Mouse (Mus musculus) forebrain, postnatal 0 days (tissue): ENCODE measurements around the gene Zdhhc8. TPM values are rescaled to one million over a fixed set of nuclear protein-coding genes. Genes with fewer than 3 reads are reported as not detected.

Experiments
- ATAC-seq: fragments of 200-750 bp; cut with Nextera tagmentation; 2 replicates; pipeline ENCODE4 v1.8.0; 2017; ENCODE audit warnings: mild to moderate bottlenecking, moderate library complexity
- DNase-seq: peaks from one replicate; pipeline ENCODE4 v3.0.0-alpha.2; 2015
- H3K27ac ChIP-seq: fragments of 300-500 bp; sonication (generic); 2 replicates; pipeline ENCODE4 v1.5.1; 2014; ENCODE audit warnings: low read depth, mild to moderate bottlenecking, antibody characterized with exemption, low read length, moderate library complexity, mixed read lengths
- H3K27me3 ChIP-seq: fragments of 300-500 bp; sonication (generic); 2 replicates; pipeline ENCODE4 v1.6.1; 2014; ENCODE audit warnings: mild to moderate bottlenecking, low read length, mixed read lengths; ENCODE audit not compliant: insufficient read depth
- H3K36me3 ChIP-seq: fragments of 300-500 bp; sonication (generic); 2 replicates; pipeline ENCODE4 v1.6.1; 2014; ENCODE audit warnings: mild to moderate bottlenecking, moderate library complexity; ENCODE audit not compliant: insufficient read depth
- H3K4me1 ChIP-seq: fragments of 300-500 bp; sonication (generic); 2 replicates; pipeline ENCODE4 v1.6.1; 2014; ENCODE audit warnings: antibody characterized with exemption; ENCODE audit not compliant: insufficient read depth
- H3K4me2 ChIP-seq: fragments of 300-500 bp; sonication (generic); 2 replicates; pipeline ENCODE4 v1.6.1; 2014; ENCODE audit warnings: low read depth, mild to moderate bottlenecking, moderate library complexity
- H3K4me3 ChIP-seq: fragments of 300-500 bp; sonication (generic); 2 replicates; pipeline ENCODE4 v1.5.1; 2014; ENCODE audit warnings: low read depth, low read length, mixed read lengths
- H3K9ac ChIP-seq: fragments of 300-500 bp; sonication (generic); 2 replicates; pipeline ENCODE4 v1.6.1; 2014; ENCODE audit warnings: mild to moderate bottlenecking
- H3K9me3 ChIP-seq: fragments of 300-500 bp; sonication (generic); 2 replicates; pipeline ENCODE4 v1.6.1; 2016; ENCODE audit warnings: low read length
- CTCF ChIP-seq: sonication (generic); IDR thresholded peaks from 2 replicates; pipeline ENCODE4 v1.5.1; 2016; ENCODE audit warnings: antibody characterized with exemption, control low read depth, low read depth
- WGBS: fragments of 180-500 bp; shearing (Covaris S2); extraction: QIAGEN DNeasy Blood & Tissue Kit; methylation state at CpG from one replicate; pipeline ENCODE4 v1.1.7; 2014; 5-methylcytosine and 5-hydroxymethylcytosine counted together
- polyA plus RNA-seq: library from polyadenylated mRNA; unstranded; fragments of >200 nt; fragmentation: Nextera tagmentation; extraction: Ambion mirVana; gene quantifications from 2 replicates; pipeline ENCODE4 v1.2.1, GENCODE M21; 2015
- total RNA-seq: library from RNA; depleted of rRNA; stranded (reverse); fragments of >200 nt; gene quantifications from 2 replicates; pipeline ENCODE4 v1.2.3, GENCODE M21; 2014

Zdhhc8 gene
- total and polyA plus RNA-seq, 2 experiments from 2014 or later = 17.9 to 35.5 TPM

GRCm38 (mm10) chr16:18221543-18221898, 13.4 kb downstream of the Zdhhc8 start:
- Histone ChIP-seq H3K36me3 (peaks cover 48% of the 10 kb centered on the region), H3K27me3 (no peaks in the 10 kb centered on the region), H3K27ac (no peak overlapping the region), H3K4me3 (no peak overlapping the region), H3K4me1 (no peaks in the 10 kb centered on the region), H3K4me2 (no peak overlapping the region), H3K9ac (no peak overlapping the region), H3K9me3 (no peaks in the 10 kb centered on the region)
- 74% methylated on average over 11 of the region's 11 CpGs for WGBS
- peak; percentile 28; the same call in 1 of the 2 replicates for TF ChIP-seq CTCF
- no peak for ATAC-seq
- DNase-seq = no peak

DNA sequence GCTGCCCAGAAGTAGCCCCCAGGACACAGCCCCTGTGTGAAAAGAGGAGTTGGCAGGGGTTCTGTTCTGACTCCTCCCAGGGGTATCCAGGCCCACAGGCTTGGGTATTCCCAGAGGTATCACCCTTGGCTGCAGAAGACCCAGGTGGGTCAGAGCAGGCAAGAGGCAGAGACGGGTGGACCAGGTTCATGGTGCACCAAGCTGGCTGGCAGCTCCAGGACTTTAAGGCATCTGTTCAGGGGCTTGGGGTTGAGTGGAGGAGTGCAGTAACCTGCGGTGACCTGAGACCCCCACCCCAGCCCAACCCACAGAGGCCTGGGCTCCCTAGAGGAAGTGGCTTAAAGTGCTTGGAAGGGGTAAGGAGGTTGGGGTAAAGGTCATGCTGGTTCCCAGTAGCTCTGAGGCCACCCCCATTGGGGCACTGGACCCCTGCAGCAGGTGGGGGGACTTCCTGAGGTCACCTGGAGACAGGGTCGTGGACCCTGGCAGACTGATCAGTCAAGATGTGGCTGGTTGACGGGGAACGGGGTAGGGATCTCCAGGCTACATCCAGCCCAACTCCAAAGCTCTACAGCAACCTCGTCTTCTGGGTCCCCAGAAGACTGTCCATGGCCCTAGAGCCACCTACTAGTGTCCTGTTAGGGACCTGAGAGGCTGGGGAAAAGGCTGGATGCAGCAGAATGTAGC, 13.9 kb downstream of the Zdhhc8 start:
- TF ChIP-seq CTCF = no peak
- 87% methylated on average over 6 of the region's 6 CpGs for WGBS
- no peak overlapping the region for H3K27ac ChIP-seq

GRCm38 (mm10) chr16:18220001-18220400, 14.9 kb downstream of the Zdhhc8 start:
- peaks cover 33% of the 10 kb centered on the region for H3K36me3 ChIP-seq
- H3K27ac ChIP-seq = no peak overlapping the region
- DNase-seq = peak; percentile 39
- no peaks in the 10 kb centered on the region for H3K27me3 ChIP-seq
- 53% methylated on average over 8 of the region's 8 CpGs for WGBS
- H3K9ac ChIP-seq = no peak overlapping the region
- no peak for TF ChIP-seq CTCF
- no peaks in the 10 kb centered on the region for H3K9me3 ChIP-seq
- no peak overlapping the region for H3K4me2 ChIP-seq
- ATAC-seq = peak; percentile 59
- H3K4me3 ChIP-seq = no peak overlapping the region
- H3K4me1 ChIP-seq = no peaks in the 10 kb centered on the region

More for the DNA sequence above, 13.9 kb downstream of the Zdhhc8 start:
- H3K36me3 ChIP-seq = peaks cover 43% of the 10 kb centered on the region
- H3K9ac ChIP-seq = no peak overlapping the region
- H3K27me3 ChIP-seq = no peaks in the 10 kb centered on the region
- no peak overlapping the region for H3K4me2 ChIP-seq
- H3K4me1 ChIP-seq = no peaks in the 10 kb centered on the region
- no peak overlapping the region for H3K4me3 ChIP-seq
- H3K9me3 ChIP-seq = no peaks in the 10 kb centered on the region
- DNase-seq (no peak), ATAC-seq (no peak)

DNA sequence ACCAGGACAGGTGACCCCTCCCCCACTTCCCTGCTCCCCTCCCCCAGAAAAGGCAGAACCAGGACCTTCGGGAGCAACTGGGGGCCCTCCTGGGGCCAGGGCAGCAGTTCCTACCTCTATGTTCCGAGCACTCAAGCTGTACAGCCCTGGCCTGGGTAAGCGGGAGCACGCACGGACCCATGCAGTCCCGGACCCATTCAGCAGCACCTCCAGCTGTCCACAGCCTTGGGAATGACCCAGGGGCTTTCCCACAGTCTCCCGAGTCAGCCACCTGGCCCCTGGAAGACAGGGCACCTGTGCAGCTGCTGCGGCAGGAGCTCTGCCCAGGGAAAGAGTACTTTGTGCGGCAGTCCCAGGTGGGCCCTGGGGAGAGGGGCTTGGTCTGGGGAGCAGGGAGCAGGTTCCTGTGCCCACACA, 16.3 kb downstream of the Zdhhc8 start:
- no peak overlapping the region for H3K4me3 ChIP-seq
- DNase-seq (no peak), ATAC-seq (no peak)
- H3K4me2 ChIP-seq = no peak overlapping the region
- no peaks in the 10 kb centered on the region for H3K27me3 ChIP-seq
- peaks cover 11% of the 10 kb centered on the region for H3K4me1 ChIP-seq
- H3K9me3 ChIP-seq = no peaks in the 10 kb centered on the region
- peaks cover 19% of the 10 kb centered on the region for H3K36me3 ChIP-seq
- H3K9ac ChIP-seq = no peak overlapping the region
- 77% methylated on average over 9 of the region's 9 CpGs for WGBS
- no peak overlapping the region for H3K27ac ChIP-seq
- no peak for TF ChIP-seq CTCF

GRCm38 (mm10) chr16:18217579-18217978, 17.4 kb downstream of the Zdhhc8 start, which contains the start of gene Ccdc188:
Gene Ccdc188 (plus strand): TSS chr16:18217879.
- Histone ChIP-seq H3K9me3 (no peaks in the 10 kb centered on the region), H3K36me3 (peaks cover 10% of the 10 kb centered on the region), H3K4me3 (no peak within 1 kb of the TSS), H3K27me3 (no peaks in the 10 kb centered on the region), H3K27ac (no peak within 1 kb of the TSS), H3K4me2 (no peak within 1 kb of the TSS), H3K9ac (no peak within 1 kb of the TSS), H3K4me1 (peaks cover 19% of the 10 kb centered on the region)
- DNase-seq (no peak), ATAC-seq (no peak)
- 85% methylated on average over 4 of the region's 4 CpGs for WGBS
- no peak for TF ChIP-seq CTCF

DNA sequence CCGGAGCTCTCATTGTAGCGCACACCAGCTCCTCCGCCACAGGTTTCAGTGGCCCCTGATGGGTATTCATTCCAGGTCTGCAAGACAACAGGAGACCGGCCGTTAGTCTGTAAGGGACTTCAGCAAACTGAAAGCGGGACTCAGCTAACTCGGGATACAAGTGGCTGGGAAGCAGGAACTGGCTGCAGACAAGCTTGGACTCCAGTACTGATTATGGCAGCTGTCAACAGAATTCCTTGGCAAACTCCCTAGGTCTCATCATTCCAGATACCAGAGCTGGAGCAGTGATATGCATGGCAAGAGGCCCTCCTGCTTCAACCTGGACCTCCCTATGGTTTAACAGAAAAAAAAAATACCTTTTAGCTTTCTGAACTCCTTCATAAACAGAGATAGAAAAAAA, 20.1 kb downstream of the Zdhhc8 start:
- H3K4me1 ChIP-seq = peaks cover 19% of the 10 kb centered on the region
- no peaks in the 10 kb centered on the region for H3K9me3 ChIP-seq
- H3K9ac ChIP-seq = no peak overlapping the region
- H3K4me3 ChIP-seq = no peak overlapping the region
- ATAC-seq (no peak), DNase-seq (no peak)
- no peaks in the 10 kb centered on the region for H3K27me3 ChIP-seq
- WGBS = 49% methylated on average over 7 of the region's 7 CpGs
- TF ChIP-seq CTCF = no peak
- no peaks in the 10 kb centered on the region for H3K36me3 ChIP-seq
- H3K4me2 ChIP-seq = peak overlapping the region; percentile 33
- peak overlapping the region; percentile 67; the same call in 1 of the 2 replicates for H3K27ac ChIP-seq

DNA sequence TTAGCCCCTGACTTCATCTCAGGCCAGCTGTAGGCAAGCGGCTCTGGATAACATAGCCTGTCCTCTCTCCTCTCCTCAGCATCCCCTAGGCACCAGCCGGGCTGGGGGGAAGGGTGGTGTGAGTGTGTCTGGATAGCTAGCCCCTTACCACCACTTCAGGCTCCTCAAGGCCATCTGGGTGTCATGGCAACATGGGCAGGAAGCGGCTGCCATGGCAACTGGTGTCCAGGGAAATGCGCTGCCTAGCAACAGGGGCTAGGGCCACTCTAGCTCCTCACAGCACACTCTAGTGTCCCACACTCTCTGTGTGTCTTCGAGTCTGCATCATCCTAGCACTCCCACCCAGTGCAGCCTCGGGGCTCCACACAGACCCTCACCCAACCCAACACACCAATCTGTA, 21.2 kb downstream of the Zdhhc8 start:
- no peak for TF ChIP-seq CTCF
- peak overlapping the region; percentile 75 for H3K27ac ChIP-seq
- ATAC-seq (peak; percentile 93), DNase-seq (peak; percentile 91)
- no peak overlapping the region; the same call in 1 of the 2 replicates for H3K9ac ChIP-seq
- no peaks in the 10 kb centered on the region for H3K27me3 ChIP-seq
- no peaks in the 10 kb centered on the region for H3K9me3 ChIP-seq
- 10% methylated on average over 6 of the region's 6 CpGs for WGBS
- H3K4me2 ChIP-seq = peak overlapping the region; percentile 33
- peaks cover 19% of the 10 kb centered on the region for H3K4me1 ChIP-seq
- H3K36me3 ChIP-seq = no peaks in the 10 kb centered on the region
- no peak overlapping the region for H3K4me3 ChIP-seq
